Mouse (Mus musculus) telencephalon, adult 2 months (tissue): ENCODE results near the gene Evl.
"Not testable (repeated sequence)": the region's sequence is repeated elsewhere in the genome, so short reads cannot be mapped to it uniquely, and the experiment has no call there.

Experiments used
- DNase-seq: peaks from one replicate; pipeline ENCODE4 v3.0.0-alpha.2; 2011; ENCODE audit warnings: low read depth, low spot score

Gene Evl

GRCm38 (mm10) chr12:108698697-108699471 is 144.4 kb downstream of the Evl start:
- no peak for DNase-seq

- DNase-seq: no peak
These were observed 145.1 kb downstream of the Evl start for GRCm38 (mm10) chr12:108699576-108699975.

- no peak for DNase-seq
These were observed 145.5 kb downstream of the Evl start for GRCm38 (mm10) chr12:108700037-108700436.

GRCm38 (mm10) chr12:108701221-108701620 is 146.7 kb downstream of the Evl start:
- DNase-seq: no peak

- no peak for DNase-seq
These were observed 147.7 kb downstream of the Evl start, which contains the start of gene Degs2 for GRCm38 (mm10) chr12:108702185-108702584. TSS of gene Degs2 (minus strand) at chr12:108702315.

GRCm38 (mm10) chr12:108705486-108705885 is 151.0 kb downstream of the Evl start:
- no peak for DNase-seq

GRCm38 (mm10) chr12:108706129-108706528 is 151.6 kb downstream of the Evl start:
- DNase-seq: no peak

- DNase-seq: no peak
These were observed 154.9 kb downstream of the Evl start for GRCm38 (mm10) chr12:108709386-108709785.

GRCm38 (mm10) chr12:108709964-108710765 is 155.6 kb downstream of the Evl start:
- DNase-seq: no peak

- no peak for DNase-seq
These were observed 156.5 kb downstream of the Evl start for GRCm38 (mm10) chr12:108710861-108711615.

- DNase-seq: no peak
These were observed 158.0 kb downstream of the Evl start for GRCm38 (mm10) chr12:108712481-108712880.

- not testable (repeated sequence) for DNase-seq
These were observed 159.5 kb downstream of the Evl start for GRCm38 (mm10) chr12:108713972-108714371.

- DNase-seq: no peak
These were observed 161.3 kb downstream of the Evl start for GRCm38 (mm10) chr12:108715854-108716253.

GRCm38 (mm10) chr12:108718485-108718884 is 164.0 kb downstream of the Evl start:
- no peak for DNase-seq

GRCm38 (mm10) chr12:108722464-108722863 is 167.9 kb downstream of the Evl start:
- DNase-seq: no peak

GRCm38 (mm10) chr12:108723841-108724240 is 169.3 kb downstream of the Evl start:
- DNase-seq: no peak

- no peak for DNase-seq
These were observed 179.9 kb downstream of the Evl start for GRCm38 (mm10) chr12:108734386-108734785.

GRCm38 (mm10) chr12:108737838-108738237 is 183.3 kb downstream of the Evl start:
- no peak for DNase-seq
